Mouse (Mus musculus) spleen, postnatal 14 days (tissue): Measurements from ENCODE around the gene Abca13.

Source experiments
- DNase-seq, 2 experiments: peaks; one replicate each; pipeline ENCODE4 v3.0.0; 2021 to 2022; ENCODE audit warnings: low spot score in 2 of 2

Gene Abca13

GRCm38 (mm10) chr11:9669430-9669829, 477.7 kb downstream of the Abca13 start:
- no peak for DNase-seq

GRCm38 (mm10) chr11:9684952-9685351, 493.2 kb downstream of the Abca13 start:
- no peak for DNase-seq

DNA sequence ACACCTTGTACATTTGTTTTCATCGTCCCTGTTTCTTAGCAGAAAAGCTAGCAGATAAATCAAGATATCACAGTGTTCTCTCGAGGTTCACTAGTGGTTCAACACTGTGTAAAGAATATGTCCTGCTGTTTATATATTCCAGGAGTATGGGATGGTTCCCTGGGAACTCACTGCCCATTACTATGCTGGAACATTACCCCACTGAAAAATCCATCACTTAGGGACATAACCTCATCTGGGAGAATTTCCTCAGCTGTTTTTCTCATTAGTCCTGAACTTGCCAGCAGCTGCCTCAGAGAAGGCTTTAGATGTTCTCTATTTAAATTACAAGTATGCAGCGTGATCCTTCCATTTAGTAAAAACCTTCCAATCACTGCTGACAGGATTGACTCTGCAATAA, 513.4 kb downstream of the Abca13 start:
- no peak for DNase-seq

GRCm38 (mm10) chr11:9727810-9728490, 536.2 kb downstream of the Abca13 start:
- no peak for DNase-seq

DNA sequence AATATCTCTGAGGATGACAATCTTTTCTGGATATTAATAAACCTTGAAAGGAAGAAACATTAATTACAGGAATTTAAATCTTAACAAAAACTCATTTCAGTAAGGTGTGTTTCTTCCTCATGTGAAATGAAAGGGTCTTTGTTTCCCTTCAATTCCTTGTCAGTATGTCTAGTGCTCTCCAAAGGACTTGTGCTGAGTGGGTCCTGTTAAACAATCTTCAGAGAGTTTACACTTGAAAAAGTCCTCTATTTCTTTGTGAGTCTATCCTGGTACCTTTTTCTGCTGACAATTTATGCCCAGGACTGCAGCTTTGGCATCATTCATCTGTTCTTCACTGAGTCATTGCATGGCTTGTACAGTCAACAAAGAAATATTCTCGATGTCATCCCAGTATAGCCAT, 539.6 kb downstream of the Abca13 start:
- DNase-seq, result no peak
